8 mouse cellular contexts compared by ENCODE assay signal in genomic region chr7:102221899-102222298, GRCm38 (mm10). TPM values are rescaled to one million over a fixed set of nuclear protein-coding genes. Genes with fewer than 3 reads are reported as not detected.
DNase-seq lines count a peak whose midpoint lies in the region; ATAC-seq and TF ChIP-seq lines count a peak whose summit lies in the region.

No protein-coding gene starts in this region.

- no peak overlapping the region for H3K9ac ChIP-seq in heart, adult 2 months (ENCODE audit: low read depth, low read length)
- no peak overlapping the region for H3K9ac ChIP-seq in forebrain, embryonic 13.5 days
- no peak overlapping the region for H3K9ac ChIP-seq in liver, embryonic 14.5 days (replicated peaks)

- H3K4me3 ChIP-seq in heart, adult 2 months: no peak overlapping the region
- H3K4me3 ChIP-seq in forebrain, embryonic 13.5 days: no peak overlapping the region; the same call in 1 of the 2 replicates
- no peak overlapping the region for H3K4me3 ChIP-seq in liver, embryonic 14.5 days (ENCODE audit: insufficient read depth in 1 of 2, low read depth in 2 of 2, low read length in 2 of 2)

- no peak for TF ChIP-seq EP300 in heart, adult 2 months (IDR thresholded peaks at IDR 0.05; ENCODE audit: insufficient read depth, low read depth, low read length)
- no peak for TF ChIP-seq EP300 in liver, embryonic 14.5 days (IDR thresholded peaks at IDR 0.05; ENCODE audit: low read depth)

- no peak for TF ChIP-seq POLR2A in heart, adult 2 months (IDR thresholded peaks at IDR 0.05; ENCODE audit: insufficient read depth, low read depth, low read length)

- no peaks in the 10 kb centered on the region for H3K79me2 ChIP-seq in heart, adult 2 months (replicated peaks; ENCODE audit: control insufficient read depth, insufficient read depth, low read length)

- ATAC-seq in forebrain, embryonic 13.5 days: 0 out of 2 replicates have a peak, but pooled peaks have one; percentile 14
- ATAC-seq in liver, embryonic 14.5 days (ENCODE audit: insufficient read depth): no peak

- H3K9me3 ChIP-seq in forebrain, embryonic 13.5 days (replicated peaks): no peaks in the 10 kb centered on the region
- H3K9me3 ChIP-seq in liver, embryonic 14.5 days (ENCODE audit: control insufficient read depth, low read length): no peaks in the 10 kb centered on the region

- peak overlapping the region; percentile 50 for H3K27ac ChIP-seq in heart, adult 2 months
- no peak overlapping the region for H3K27ac ChIP-seq in forebrain, embryonic 13.5 days
- no peak overlapping the region for H3K27ac ChIP-seq in liver, embryonic 14.5 days

- H3K4me1 ChIP-seq in heart, adult 2 months (ENCODE audit: control insufficient read depth, insufficient read depth, low read length): peaks cover 9% of the 10 kb centered on the region
- H3K4me1 ChIP-seq in forebrain, embryonic 13.5 days: peaks cover 4% of the 10 kb centered on the region; the same call in 1 of the 2 replicates
- H3K4me1 ChIP-seq in liver, embryonic 14.5 days (replicated peaks; ENCODE audit: control insufficient read depth in 2 of 2, insufficient read depth in 2 of 2, low read length in 1 of 2): peaks cover 0 to 2% of the 10 kb centered on the region in 2 experiments; a peak in 1 of 4 replicates

- H3K27me3 ChIP-seq in heart, adult 2 months (ENCODE audit: control insufficient read depth, insufficient read depth, low read length): no peaks in the 10 kb centered on the region
- no peaks in the 10 kb centered on the region for H3K27me3 ChIP-seq in forebrain, embryonic 13.5 days
- no peaks in the 10 kb centered on the region for H3K27me3 ChIP-seq in liver, embryonic 14.5 days (ENCODE audit: control insufficient read depth, insufficient read depth, low read length)

- WGBS in heart, adult 2 months: 31% methylated on average over 1 of the region's 1 CpGs
- 66% methylated on average over 1 of the region's 1 CpGs for WGBS in forebrain, embryonic 13.5 days
- 32% methylated on average over 1 of the region's 1 CpGs for WGBS in liver, embryonic 14.5 days (ENCODE audit: insufficient replicate concordance)

- H3K4me2 ChIP-seq in forebrain, embryonic 13.5 days: peak overlapping the region; percentile 86
- peak overlapping the region; percentile 82 for H3K4me2 ChIP-seq in liver, embryonic 14.5 days (ENCODE audit: low read depth)

- no peak for TF ChIP-seq CTCF in heart, adult 2 months (IDR thresholded peaks at IDR 0.05)
- TF ChIP-seq CTCF in liver, embryonic 14.5 days (IDR thresholded peaks at IDR 0.05; ENCODE audit: low read depth): no peak

- peaks cover 6% of the 10 kb centered on the region; the same call in 1 of the 2 replicates for H3K36me3 ChIP-seq in heart, adult 2 months (ENCODE audit: control insufficient read depth, insufficient read depth, low read length)
- H3K36me3 ChIP-seq in forebrain, embryonic 13.5 days (ENCODE audit: poor library complexity, severe bottlenecking): no peaks in the 10 kb centered on the region
- no peaks in the 10 kb centered on the region for H3K36me3 ChIP-seq in liver, embryonic 14.5 days (replicated peaks; ENCODE audit: control insufficient read depth, insufficient read depth, low read depth)

- no peak for DNase-seq in heart, adult 2 months
- no peak for DNase-seq in heart, postnatal 10 days
- peak; percentile 5 for DNase-seq in 3T3-L1 (ENCODE audit: low read depth, low spot score)
- DNase-seq in liver, embryonic 14.5 days (ENCODE audit: low read depth in 3 of 3, low spot score in 3 of 3): no peak
- no peak for DNase-seq in adipocyte (ENCODE audit: low spot score)
- no peak for DNase-seq in urinary bladder, postnatal 14 days (ENCODE audit: low spot score)
- DNase-seq in adrenal gland, adult 8-10 months: no peak

- intact Hi-C loops in heart, adult 2 months (cut with DNase I): loop anchor here (1.0 to 2.0 kb wide), 3 partner anchors 11 to 28 kb away; no protein-coding TSS in a partner anchor
- intact Hi-C loops in heart, postnatal 10 days (cut with DNase I): loop anchor here (2.0 kb wide), 1 partner anchor 29 kb away; no protein-coding TSS in a partner anchor

RNA-seq across cellular contexts. Expression of gene Pgap2, which starts 11.9 kb away (rescaled TPM):
- total RNA-seq in heart, adult 2 months (2021): 10 to 100 TPM; 59.7 to 65.4 TPM
- 111 and 124 TPM in 2 replicates for polyA plus RNA-seq in heart, adult 2 months (2012; rRNA removed)
- 10 to 100 TPM; 55.2 to 58.0 TPM for total RNA-seq in heart, postnatal 10 days (2021)
- polyA plus RNA-seq in forebrain, embryonic 13.5 days (2015; fragmentation: Nextera tagmentation; extraction: Ambion mirVana): 50.6 and 52.4 TPM in 2 replicates
- 14.5 and 15.4 TPM in 2 replicates for polyA plus RNA-seq in liver, embryonic 14.5 days (2012; rRNA removed)
- 18.0 and 20.2 TPM in 2 replicates for polyA plus RNA-seq in liver, embryonic 14.5 days (2014; fragmentation: Nextera tagmentation; extraction: Ambion mirVana)
- 10 to 100 TPM; 76.4 to 94.5 (median 93.0) TPM for total RNA-seq in adrenal gland, adult 8-10 months (2022)

RNA-seq across cellular contexts. Expression of gene Nup98, which starts 11.9 kb away (rescaled TPM):
- total RNA-seq in heart, adult 2 months (2021): 10 to 100 TPM; 31.9 to 32.9 TPM
- 9.9 and 15.6 TPM in 2 replicates for polyA plus RNA-seq in heart, adult 2 months (2012; rRNA removed)
- 10 to 100 TPM; 39.9 to 40.5 TPM for total RNA-seq in heart, postnatal 10 days (2021)
- 27.2 and 30.0 TPM in 2 replicates for polyA plus RNA-seq in forebrain, embryonic 13.5 days (2015; fragmentation: Nextera tagmentation; extraction: Ambion mirVana)
- 7.0 and 8.8 TPM in 2 replicates for polyA plus RNA-seq in liver, embryonic 14.5 days (2012; rRNA removed)
- 16.3 and 17.4 TPM in 2 replicates for polyA plus RNA-seq in liver, embryonic 14.5 days (2014; fragmentation: Nextera tagmentation; extraction: Ambion mirVana)
- 10 to 100 TPM; 56.0 to 84.3 (median 74.0) TPM for total RNA-seq in adrenal gland, adult 8-10 months (2022)

RNA-seq across cellular contexts. Expression of gene Rhog, which starts 34.0 kb away (rescaled TPM):
- 10 to 100 TPM; 22.4 to 26.3 TPM for total RNA-seq in heart, adult 2 months (2021)
- polyA plus RNA-seq in heart, adult 2 months (2012; rRNA removed): 22.5 and 34.2 TPM in 2 replicates
- 10 to 100 TPM; 40.8 to 42.2 TPM for total RNA-seq in heart, postnatal 10 days (2021)
- 18.4 and 20.2 TPM in 2 replicates for polyA plus RNA-seq in forebrain, embryonic 13.5 days (2015; fragmentation: Nextera tagmentation; extraction: Ambion mirVana)
- 31.4 and 35.9 TPM in 2 replicates for polyA plus RNA-seq in liver, embryonic 14.5 days (2012; rRNA removed)
- polyA plus RNA-seq in liver, embryonic 14.5 days (2014; fragmentation: Nextera tagmentation; extraction: Ambion mirVana): 53.4 and 55.6 TPM in 2 replicates
- 10 to 100 TPM; 39.8 to 54.4 (median 47.5) TPM for total RNA-seq in adrenal gland, adult 8-10 months (2022)

RNA-seq across cellular contexts. Expression of gene Stim1, which starts 45.7 kb away (rescaled TPM):
- 10 to 100 TPM; 23.9 to 24.1 TPM for total RNA-seq in heart, adult 2 months (2021)
- 22.8 and 26.8 TPM in 2 replicates for polyA plus RNA-seq in heart, adult 2 months (2012; rRNA removed)
- total RNA-seq in heart, postnatal 10 days (2021): 10 to 100 TPM; 23.4 to 30.7 TPM
- 8.2 and 8.3 TPM in 2 replicates for polyA plus RNA-seq in forebrain, embryonic 13.5 days (2015; fragmentation: Nextera tagmentation; extraction: Ambion mirVana)
- polyA plus RNA-seq in liver, embryonic 14.5 days (2012; rRNA removed): 6.9 and 7.9 TPM in 2 replicates
- 9.3 and 11.2 TPM in 2 replicates for polyA plus RNA-seq in liver, embryonic 14.5 days (2014; fragmentation: Nextera tagmentation; extraction: Ambion mirVana)
- 10 to 100 TPM; 74.4 to 93.6 (median 83.3) TPM for total RNA-seq in adrenal gland, adult 8-10 months (2022)
